Mouse (Mus musculus) layer of hippocampus, postnatal 14 days (tissue): ENCODE results near the gene Nol7. TPM values are rescaled to one million over a fixed set of nuclear protein-coding genes. Genes with fewer than 3 reads are reported as not detected.

Source experiments
- DNase-seq, 2 experiments: peaks; one replicate each; pipeline ENCODE4 v3.0.0; 2021 to 2022; ENCODE audit warnings: low spot score in 2 of 2, mixed read lengths in 1 of 2
- total RNA-seq, 2 experiments: library from RNA; stranded (reverse); gene quantifications; 2 replicates each; pipeline ENCODE4 v1.2.3; 2021

The Nol7 gene
- total RNA-seq, 2 experiments from 2014 or later = 81.5 to 85.3 TPM

DNA sequence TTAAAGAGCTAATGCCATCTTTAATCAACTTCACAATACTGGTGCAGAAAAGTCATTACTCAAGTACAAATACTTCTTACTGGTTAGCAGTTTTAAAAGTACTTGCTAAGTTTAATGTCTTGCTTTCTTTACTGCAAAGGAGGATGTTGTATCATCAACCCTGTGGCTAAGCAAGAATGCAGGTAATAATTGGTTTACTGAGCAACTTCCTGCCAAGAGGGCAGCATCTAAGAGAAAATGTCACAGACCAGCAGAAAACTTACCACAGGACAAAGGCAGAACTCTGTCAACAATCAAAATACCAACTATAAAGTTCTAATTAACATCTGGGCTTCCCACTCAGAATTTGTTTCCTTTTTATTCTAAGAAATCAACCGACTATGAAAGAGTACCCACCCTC lies 17.1 kb downstream of the Nol7 start:
- DNase-seq = no peak

DNA sequence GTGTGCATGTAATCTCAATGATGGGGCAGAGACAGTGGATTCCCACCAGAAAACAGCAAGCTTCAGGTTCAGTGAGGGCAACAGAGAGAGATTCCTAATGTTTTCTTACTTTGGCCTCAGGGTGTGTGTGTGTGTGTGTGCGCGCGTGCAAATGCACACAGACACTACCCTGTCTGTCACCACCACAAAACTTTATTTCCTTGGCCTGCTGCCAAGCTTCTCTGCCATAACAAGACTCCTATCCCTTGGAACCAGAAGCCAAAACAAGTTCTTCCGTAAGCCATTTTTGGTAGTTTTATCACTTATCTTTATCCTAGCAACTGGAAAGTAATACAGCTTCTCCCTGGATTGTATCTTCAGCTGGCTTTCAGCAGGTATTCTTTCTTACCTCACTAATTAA lies 30.2 kb downstream of the Nol7 start:
- no peak for DNase-seq

DNA sequence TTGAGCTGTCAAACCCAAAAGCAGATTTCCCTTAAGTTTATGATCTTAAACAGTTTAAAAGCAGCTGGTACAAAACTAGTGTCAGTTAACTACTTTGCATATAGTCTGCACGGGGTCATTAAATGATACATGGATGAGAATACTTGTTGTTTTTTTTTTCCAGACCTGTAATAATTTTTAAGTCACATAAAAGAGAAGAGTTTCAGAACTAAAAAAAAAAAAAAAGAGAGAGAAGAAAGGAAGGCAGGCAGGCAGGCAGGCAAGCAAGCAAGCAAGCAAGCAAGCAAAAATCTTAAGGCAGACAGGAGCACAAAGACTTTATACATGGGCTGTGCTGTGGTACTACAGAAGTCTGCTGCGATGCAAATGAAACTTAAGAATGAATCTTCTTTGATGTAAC lies 35.2 kb downstream of the Nol7 start:
- DNase-seq = no peak

DNA sequence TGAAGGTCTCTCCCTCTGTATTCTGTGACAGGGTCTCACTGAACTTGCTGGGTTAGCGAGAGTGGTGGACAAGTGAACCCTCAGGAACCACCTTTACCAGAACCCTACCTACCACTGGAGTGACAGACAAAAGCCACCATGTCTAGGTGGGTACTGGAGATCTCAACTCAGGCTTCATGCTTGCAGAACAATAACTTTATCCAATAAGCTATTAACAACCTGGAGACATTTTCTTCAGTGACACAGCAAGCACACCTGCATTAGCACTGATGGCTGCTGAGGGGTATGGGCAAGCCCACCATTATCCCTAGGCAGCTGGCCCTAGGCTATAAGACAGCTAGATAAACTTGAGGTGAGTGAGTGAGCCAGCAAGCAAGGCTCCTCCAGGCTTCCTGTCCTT lies 42.2 kb downstream of the Nol7 start:
- no peak for DNase-seq

DNA sequence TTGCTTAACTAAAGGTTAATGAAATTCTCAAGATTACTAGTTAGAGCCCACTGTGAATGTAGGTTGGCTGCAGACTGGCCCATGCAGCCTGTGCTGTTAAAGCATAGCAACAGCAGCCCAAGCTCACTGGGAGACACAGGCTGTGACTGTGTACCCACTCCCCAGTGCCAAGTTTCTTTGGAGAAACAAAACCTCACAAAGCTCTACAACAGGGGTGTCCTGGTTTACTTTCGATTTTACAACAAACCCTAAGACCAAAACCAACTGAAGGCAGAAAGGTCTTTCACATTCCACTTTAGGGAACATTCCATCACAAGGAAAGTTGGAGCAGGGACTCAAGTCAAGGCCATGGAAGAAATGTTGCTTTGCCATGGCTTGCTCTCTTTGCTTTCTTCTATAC lies 44.4 kb downstream of the Nol7 start:
- peak in 1 of 2 experiments; percentile 48 for DNase-seq

DNA sequence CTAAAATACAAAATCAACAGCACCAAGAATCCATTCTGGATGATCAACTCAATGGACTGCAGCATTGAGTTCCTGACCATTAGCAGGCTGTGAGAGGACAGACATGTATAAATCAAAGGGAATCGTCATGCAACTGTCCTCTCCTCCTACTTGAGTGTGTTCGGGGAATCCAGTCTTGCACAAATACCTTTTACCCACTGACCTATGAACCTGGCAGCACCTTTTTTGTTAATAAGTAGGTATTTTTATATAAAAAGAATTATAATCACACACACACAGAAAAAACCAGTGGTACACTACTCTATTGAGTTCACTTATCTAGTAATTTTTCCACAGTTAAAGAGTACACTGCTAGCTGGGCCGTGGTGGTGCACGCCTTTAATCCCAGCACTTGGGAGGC lies 45.5 kb downstream of the Nol7 start:
- no peak for DNase-seq

DNA sequence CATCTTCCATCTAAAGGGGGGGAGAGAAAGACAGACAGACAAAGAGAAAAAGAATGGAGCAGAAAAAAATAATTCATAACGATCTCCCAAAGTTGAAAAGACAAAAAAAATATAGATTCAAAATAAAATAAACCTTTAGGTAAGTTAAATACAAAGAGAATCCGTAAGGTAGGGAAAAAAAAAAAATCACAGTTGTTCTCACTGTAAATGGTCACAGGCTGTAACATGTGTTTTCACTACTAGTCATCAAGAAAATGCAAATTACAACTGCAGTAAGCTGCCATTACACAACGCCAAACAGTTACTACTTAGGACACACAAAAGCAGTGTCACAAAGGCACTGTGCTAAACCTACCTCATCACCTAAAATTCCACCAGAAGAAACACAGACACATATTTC lies 46.5 kb downstream of the Nol7 start:
- no peak for DNase-seq

DNA sequence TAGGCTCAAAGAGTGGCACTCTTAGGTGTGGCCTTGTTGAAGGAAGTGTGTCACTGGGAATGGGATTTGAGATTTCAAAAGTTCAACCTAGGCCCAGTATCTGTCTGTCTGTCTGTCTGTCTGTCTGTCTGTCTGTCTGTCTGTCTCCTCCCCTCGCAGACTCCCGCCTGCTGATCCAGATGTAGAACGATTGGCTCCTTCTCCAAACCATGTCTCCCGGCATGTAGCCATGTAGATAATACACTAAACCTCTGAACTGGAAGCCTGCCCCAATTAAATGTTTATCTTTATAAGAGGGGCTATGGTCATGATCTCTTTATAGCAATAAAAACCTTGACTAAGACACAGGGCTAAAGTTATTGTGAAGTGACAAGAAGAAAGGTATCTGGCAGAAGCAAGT lies 47.6 kb downstream of the Nol7 start:
- no peak for DNase-seq

DNA sequence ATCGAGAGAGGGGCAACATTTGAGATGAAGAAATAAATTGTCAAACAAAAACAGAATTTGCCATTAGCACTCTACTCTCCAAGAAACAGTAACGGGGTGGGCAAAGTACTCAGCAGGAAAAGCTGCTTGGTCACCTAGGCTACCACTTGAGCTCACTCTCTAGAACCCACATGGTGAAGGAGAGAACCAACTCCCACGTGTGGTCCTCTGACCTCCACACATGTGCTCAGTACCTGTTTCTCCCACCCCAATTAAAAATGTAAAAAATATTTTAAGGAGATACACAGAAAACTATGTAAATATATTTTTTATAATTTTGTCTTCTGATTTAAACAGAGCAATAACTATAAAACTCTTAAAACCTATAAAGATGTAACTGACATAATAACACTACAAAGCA lies 49.5 kb downstream of the Nol7 start:
- no peak for DNase-seq

DNA sequence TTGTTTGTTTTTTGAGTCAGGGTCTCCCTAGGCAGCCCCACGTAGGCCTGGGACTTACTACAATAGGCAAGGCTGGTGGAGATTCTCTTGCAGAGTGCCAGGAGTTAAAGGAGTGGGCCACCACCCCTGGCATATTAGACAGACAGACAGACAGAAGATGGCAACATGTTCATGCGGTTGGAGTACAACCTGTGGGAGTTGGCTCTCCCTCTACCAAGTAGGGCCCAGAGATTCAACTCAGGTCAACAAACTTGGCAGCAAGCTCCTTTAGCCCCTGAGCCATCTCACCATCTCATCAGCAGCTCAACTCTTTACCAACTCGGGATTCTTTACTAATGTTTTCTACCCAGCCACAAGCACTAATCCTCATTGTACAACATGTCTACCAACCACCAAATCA lies 52.5 kb downstream of the Nol7 start:
- DNase-seq = no peak

DNA sequence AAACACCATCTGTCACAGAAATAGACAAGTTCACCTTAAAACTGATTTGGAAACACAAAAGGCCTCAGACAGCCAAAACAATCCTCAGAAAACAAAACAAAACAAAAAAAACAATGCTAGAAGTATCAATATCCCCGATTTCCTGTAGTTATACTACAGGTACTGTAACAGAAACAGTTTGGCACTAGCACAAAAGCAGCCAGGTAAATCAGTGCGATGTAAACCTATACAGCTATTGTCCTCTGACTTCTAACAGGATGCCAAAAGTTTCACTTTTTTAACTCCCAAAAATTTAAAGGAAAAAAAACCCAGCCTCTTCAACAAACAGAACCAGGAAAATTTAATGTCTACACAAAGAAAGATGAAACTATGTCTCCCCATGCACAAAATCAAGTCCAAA lies 54.0 kb downstream of the Nol7 start:
- DNase-seq = no peak

DNA sequence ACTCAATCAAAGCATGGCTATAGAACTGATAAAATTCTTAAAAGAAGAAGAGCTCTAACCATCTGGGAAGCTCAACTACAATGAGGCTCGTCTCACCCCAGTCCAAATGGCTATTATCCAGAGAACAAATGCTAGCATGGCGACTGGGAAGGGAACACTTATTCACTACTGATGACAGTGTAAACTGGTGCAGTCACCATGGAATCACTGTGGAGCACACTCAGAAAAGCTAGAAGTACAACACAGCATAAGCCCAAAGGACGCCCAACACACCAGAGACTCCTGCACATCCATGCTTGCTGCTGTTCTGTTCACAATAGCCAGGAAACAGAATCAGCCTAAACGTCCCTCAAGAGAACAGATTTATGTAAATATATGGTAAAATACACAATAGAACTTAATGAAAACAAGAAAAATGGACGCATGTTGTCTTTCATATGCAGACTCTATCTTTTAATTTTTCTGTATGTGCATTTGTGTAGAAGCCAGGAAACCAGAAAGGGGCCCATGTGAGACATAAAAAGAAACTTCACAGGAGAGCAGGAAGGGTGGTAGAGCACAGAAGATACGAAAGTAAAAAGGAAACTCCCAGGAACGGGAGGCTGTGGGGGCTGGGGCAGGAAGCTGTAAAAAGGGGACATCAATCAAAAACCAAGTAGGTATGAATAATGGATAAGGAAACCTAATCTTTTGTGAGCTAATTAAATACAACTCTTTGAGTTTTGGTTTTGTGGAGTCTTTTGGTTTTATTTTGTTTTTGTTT lies 54.8 kb downstream of the Nol7 start:
- peak in 1 of 2 experiments; percentile 59 for DNase-seq

DNA sequence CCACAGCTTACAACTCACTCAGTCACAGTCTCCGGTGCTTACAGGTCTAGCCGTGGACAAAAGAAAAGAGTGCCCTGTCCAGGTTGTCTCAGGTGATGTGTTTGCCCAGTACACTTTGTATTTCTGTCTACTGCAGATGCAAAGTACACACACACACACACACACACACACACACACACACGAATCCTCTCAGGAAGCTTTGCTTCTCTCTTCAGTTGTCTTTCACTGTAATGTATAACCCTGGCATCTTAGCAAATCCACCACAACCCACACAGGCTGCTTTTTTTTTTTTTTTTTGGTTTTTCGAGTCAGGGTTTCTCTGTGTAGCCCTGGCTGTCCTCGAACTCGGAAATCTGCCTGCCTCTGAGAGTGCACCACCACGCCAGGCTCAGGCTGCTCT lies 56.2 kb downstream of the Nol7 start:
- DNase-seq = no peak

Other genes with a start within 250 kb of the Nol7 start
- gene Tbc1d7, start 226.9 kb upstream of the Nol7 start, total RNA-seq = 10 to 100 TPM; 33.5 to 40.2 TPM
- 10 to 100 TPM; 58.3 to 59.2 TPM for gene Gfod1, start 94.2 kb upstream of the Nol7 start, total RNA-seq
- gene Sirt5, start 32.9 kb upstream of the Nol7 start, total RNA-seq = 10 to 100 TPM; 16.6 to 24.6 TPM
- gene Ranbp9, start 82.9 kb downstream of the Nol7 start, total RNA-seq = 10 to 100 TPM; 79.4 to 82.4 TPM
- gene Mcur1, start 161.8 kb downstream of the Nol7 start, total RNA-seq = 10 to 100 TPM; 22.7 to 23.4 TPM
- 10 to 100 TPM; 37.3 to 41.8 TPM for gene Rnf182, start 217.3 kb downstream of the Nol7 start, total RNA-seq